8 mouse cellular contexts compared by ENCODE assay signal in genomic region chr14:61971100-61972088, GRCm38 (mm10).
DNase-seq lines count a peak whose midpoint lies in the region; ATAC-seq and TF ChIP-seq lines count a peak whose summit lies in the region.

No protein-coding gene starts in this region.

- TF ChIP-seq CTCF in layer of hippocampus, adult 2 months (conservative IDR thresholded peaks at IDR 0.05), result no peak

- no peak for ATAC-seq in limb, embryonic 15.5 days (ENCODE audit: insufficient number of reproducible peaks, low FRiP score, low TSS enrichment, low read depth)
- no peak for ATAC-seq in forebrain, embryonic 13.5 days
- no peak for ATAC-seq in forebrain, embryonic 16.5 days

- DNase-seq in layer of hippocampus, adult 2 months (ENCODE audit: low spot score in 2 of 2), result no peak
- no peak for DNase-seq in layer of hippocampus, postnatal 10 days (ENCODE audit: low spot score in 2 of 2)
- peak; percentile 27 to 46 for DNase-seq in heart, adult 9 months (ENCODE audit: low spot score in 2 of 2)
- DNase-seq in right cerebral cortex, postnatal 10 days (ENCODE audit: low spot score in 2 of 2), result peak; percentile 41 to 56
- no peak for DNase-seq in c-Kit-positive CD71-positive TER-119-positive erythroid progenitor cells, embryonic 14.5 days (ENCODE audit: low spot score)

- no peak overlapping the region for H3K9ac ChIP-seq in limb, embryonic 15.5 days
- no peak overlapping the region for H3K9ac ChIP-seq in forebrain, embryonic 13.5 days
- H3K9ac ChIP-seq in forebrain, embryonic 16.5 days (replicated peaks; ENCODE audit: low read depth, low read length), result no peak overlapping the region

- H3K36me3 ChIP-seq in limb, embryonic 15.5 days, result no peaks in the 10 kb centered on the region
- H3K36me3 ChIP-seq in forebrain, embryonic 13.5 days (ENCODE audit: poor library complexity, severe bottlenecking), result no peaks in the 10 kb centered on the region
- H3K36me3 ChIP-seq in forebrain, embryonic 16.5 days (ENCODE audit: control insufficient read depth, insufficient read depth), result no peaks in the 10 kb centered on the region

- no peaks in the 10 kb centered on the region for H3K27me3 ChIP-seq in limb, embryonic 15.5 days
- H3K27me3 ChIP-seq in forebrain, embryonic 13.5 days, result no peaks in the 10 kb centered on the region
- no peaks in the 10 kb centered on the region for H3K27me3 ChIP-seq in forebrain, embryonic 16.5 days (replicated peaks; ENCODE audit: control insufficient read depth, insufficient read depth, low read length)

- H3K4me3 ChIP-seq in layer of hippocampus, adult 2 months, result no peak overlapping the region
- no peak overlapping the region for H3K4me3 ChIP-seq in limb, embryonic 15.5 days
- H3K4me3 ChIP-seq in forebrain, embryonic 13.5 days, result no peak overlapping the region
- H3K4me3 ChIP-seq in forebrain, embryonic 16.5 days (replicated peaks; ENCODE audit: low read length), result no peak overlapping the region

- 52% methylated on average over 14 of the region's 14 CpGs for WGBS in limb, embryonic 15.5 days
- 82% methylated on average over 14 of the region's 14 CpGs for WGBS in forebrain, embryonic 13.5 days
- WGBS in forebrain, embryonic 16.5 days, result 82% methylated on average over 14 of the region's 14 CpGs

- H3K4me1 ChIP-seq in limb, embryonic 15.5 days, result peaks cover 11% of the 10 kb centered on the region
- no peaks in the 10 kb centered on the region for H3K4me1 ChIP-seq in forebrain, embryonic 13.5 days
- 0 out of 2 replicates have a peak, but pooled peaks cover 4% of the 10 kb centered on the region for H3K4me1 ChIP-seq in forebrain, embryonic 16.5 days (replicated peaks; ENCODE audit: control insufficient read depth, insufficient read depth, low read length)

- peak overlapping the region; percentile 68; the same call in 1 of the 2 replicates for H3K27ac ChIP-seq in layer of hippocampus, adult 2 months
- H3K27ac ChIP-seq in limb, embryonic 15.5 days, result 0 out of 2 replicates have a peak overlapping the region, but pooled peaks have one; percentile 0
- H3K27ac ChIP-seq in forebrain, embryonic 13.5 days, result no peak overlapping the region
- no peak overlapping the region for H3K27ac ChIP-seq in forebrain, embryonic 16.5 days (ENCODE audit: low read length)

- H3K9me3 ChIP-seq in limb, embryonic 15.5 days, result no peaks in the 10 kb centered on the region
- H3K9me3 ChIP-seq in forebrain, embryonic 13.5 days (replicated peaks), result no peaks in the 10 kb centered on the region
- no peaks in the 10 kb centered on the region for H3K9me3 ChIP-seq in forebrain, embryonic 16.5 days (ENCODE audit: control insufficient read depth, low read length)

- H3K4me2 ChIP-seq in limb, embryonic 15.5 days, result no peak overlapping the region
- no peak overlapping the region for H3K4me2 ChIP-seq in forebrain, embryonic 13.5 days
- no peak overlapping the region for H3K4me2 ChIP-seq in forebrain, embryonic 16.5 days (ENCODE audit: low read length)

Comparison
In these comparisons a context has a peak if more than half of its experiments do, and no peak if none do; other contexts are left out.
1. DNase-seq: peak in heart, adult 9 months (2 of 2) and right cerebral cortex, postnatal 10 days (2 of 2); none in layer of hippocampus, adult 2 months (0 of 2), layer of hippocampus, postnatal 10 days (0 of 2) and c-Kit-positive CD71-positive TER-119-positive erythroid progenitor cells, embryonic 14.5 days (single experiment).
2. H3K27ac ChIP-seq: peak in layer of hippocampus, adult 2 months (single experiment) and limb, embryonic 15.5 days (single experiment); none in forebrain, embryonic 13.5 days (single experiment) and forebrain, embryonic 16.5 days (single experiment).